Mouse (Mus musculus) kidney, embryonic 14.5 days (tissue): ENCODE results near the gene Man1c1. TPM values are rescaled to one million over a fixed set of nuclear protein-coding genes. Genes with fewer than 3 reads are reported as not detected.

Source experiments
- ATAC-seq: fragments of 200-750 bp; cut with Nextera tagmentation; 2 replicates; pipeline ENCODE4 v1.8.0; 2017; ENCODE audit warnings: moderate number of reproducible peaks, mild to moderate bottlenecking, moderate TSS enrichment, moderate library complexity; ENCODE audit not compliant: low FRiP score, low TSS enrichment
- H3K27ac ChIP-seq: fragments of 300-500 bp; sonication (generic); 2 replicates; pipeline ENCODE4 v1.5.1; 2014; ENCODE audit warnings: low read depth, mild to moderate bottlenecking, low read length, moderate library complexity, mixed read lengths
- H3K27me3 ChIP-seq: fragments of 300-500 bp; sonication (generic); 2 replicates; pipeline ENCODE4 v1.6.1; 2014; ENCODE audit warnings: mild to moderate bottlenecking, low read length; ENCODE audit not compliant: control insufficient read depth, insufficient read depth
- H3K36me3 ChIP-seq: fragments of 300-500 bp; sonication (generic); 2 replicates; pipeline ENCODE4 v1.6.1; 2014; ENCODE audit warnings: low read length, mixed read lengths; ENCODE audit not compliant: control insufficient read depth, insufficient read depth
- H3K4me1 ChIP-seq: fragments of 300-500 bp; sonication (generic); 2 replicates; pipeline ENCODE4 v1.6.1; 2014; ENCODE audit warnings: low read length, mixed read lengths; ENCODE audit not compliant: control insufficient read depth, insufficient read depth
- H3K4me2 ChIP-seq: fragments of 300-500 bp; sonication (generic); replicated peaks from 2 replicates; pipeline ENCODE4 v1.6.1; 2014; ENCODE audit warnings: low read depth, mild to moderate bottlenecking, low read length
- H3K4me3 ChIP-seq: fragments of 300-500 bp; sonication (generic); 2 replicates; pipeline ENCODE4 v1.5.1; 2014; ENCODE audit warnings: mild to moderate bottlenecking, low read length
- H3K9ac ChIP-seq: fragments of 300-500 bp; sonication (generic); 2 replicates; pipeline ENCODE4 v1.6.1; 2014; ENCODE audit warnings: low read depth, mild to moderate bottlenecking, low read length, moderate library complexity
- H3K9me3 ChIP-seq: fragments of 300-500 bp; sonication (generic); 2 replicates; pipeline ENCODE4 v1.6.1; 2016; ENCODE audit warnings: low read length; ENCODE audit not compliant: control insufficient read depth
- WGBS: fragments of 180-500 bp; shearing (Covaris S2); extraction: QIAGEN DNeasy Blood & Tissue Kit; methylation state at CpG from one replicate; pipeline ENCODE4 v1.1.7; 2014; 5-methylcytosine and 5-hydroxymethylcytosine counted together
- polyA plus RNA-seq: library from polyadenylated mRNA; unstranded; fragments of >200 nt; fragmentation: Nextera tagmentation; extraction: Ambion mirVana; gene quantifications from 2 replicates; pipeline ENCODE4 v1.2.1, GENCODE M21; 2014

Man1c1 gene
- polyA plus RNA-seq, 1 experiment from 2014 or later: 5.3 TPM

GRCm38 (mm10) chr4:134569831-134570230, 134.3 kb downstream of the Man1c1 start:
- H3K36me3 ChIP-seq: no peaks in the 10 kb centered on the region
- H3K27me3 ChIP-seq: no peaks in the 10 kb centered on the region
- no peak overlapping the region for H3K9ac ChIP-seq
- H3K4me1 ChIP-seq: no peaks in the 10 kb centered on the region
- ATAC-seq: no peak
- WGBS: 80% methylated on average over 8 of the region's 8 CpGs
- H3K4me2 ChIP-seq: no peak overlapping the region
- no peak overlapping the region for H3K27ac ChIP-seq
- no peak overlapping the region for H3K4me3 ChIP-seq
- no peaks in the 10 kb centered on the region for H3K9me3 ChIP-seq

- no peak for ATAC-seq
- Histone ChIP-seq H3K9ac (no peak overlapping the region), H3K9me3 (no peaks in the 10 kb centered on the region), H3K4me1 (no peaks in the 10 kb centered on the region), H3K36me3 (no peaks in the 10 kb centered on the region), H3K4me2 (no peak overlapping the region), H3K27me3 (no peaks in the 10 kb centered on the region), H3K4me3 (no peak overlapping the region), H3K27ac (no peak overlapping the region)
- 69% methylated on average over 6 of the region's 6 CpGs for WGBS
Observed at GRCm38 (mm10) chr4:134569205-134569604, 134.9 kb downstream of the Man1c1 start.

GRCm38 (mm10) chr4:134567377-134568226, 136.5 kb downstream of the Man1c1 start:
- ATAC-seq: no peak
- no peaks in the 10 kb centered on the region for H3K36me3 ChIP-seq
- no peaks in the 10 kb centered on the region for H3K9me3 ChIP-seq
- H3K27ac ChIP-seq: no peak overlapping the region
- H3K4me1 ChIP-seq: no peaks in the 10 kb centered on the region
- H3K27me3 ChIP-seq: no peaks in the 10 kb centered on the region
- 31% methylated on average over 19 of the region's 19 CpGs for WGBS
- no peak overlapping the region for H3K9ac ChIP-seq
- no peak overlapping the region for H3K4me2 ChIP-seq
- no peak overlapping the region for H3K4me3 ChIP-seq

- WGBS: 82% methylated on average over 6 of the region's 6 CpGs
- H3K9me3 ChIP-seq: no peaks in the 10 kb centered on the region
- no peak for ATAC-seq
- no peak overlapping the region for H3K4me3 ChIP-seq
- H3K27me3 ChIP-seq: no peaks in the 10 kb centered on the region
- no peak overlapping the region for H3K27ac ChIP-seq
- H3K9ac ChIP-seq: no peak overlapping the region
- H3K36me3 ChIP-seq: no peaks in the 10 kb centered on the region
- H3K4me1 ChIP-seq: no peaks in the 10 kb centered on the region
- H3K4me2 ChIP-seq: no peak overlapping the region
Observed at GRCm38 (mm10) chr4:134564093-134564492, 140.0 kb downstream of the Man1c1 start.

GRCm38 (mm10) chr4:134563624-134564023, 140.5 kb downstream of the Man1c1 start:
- Histone ChIP-seq H3K4me1 (no peaks in the 10 kb centered on the region), H3K27me3 (no peaks in the 10 kb centered on the region), H3K4me3 (no peak overlapping the region), H3K36me3 (no peaks in the 10 kb centered on the region), H3K27ac (no peak overlapping the region), H3K9ac (no peak overlapping the region), H3K4me2 (no peak overlapping the region), H3K9me3 (no peaks in the 10 kb centered on the region)
- WGBS: 89% methylated on average over 16 of the region's 16 CpGs
- no peak for ATAC-seq

- Histone ChIP-seq H3K27me3 (no peaks in the 10 kb centered on the region), H3K4me3 (no peak overlapping the region), H3K36me3 (no peaks in the 10 kb centered on the region), H3K9ac (no peak overlapping the region), H3K9me3 (no peaks in the 10 kb centered on the region), H3K4me2 (no peak overlapping the region), H3K27ac (no peak overlapping the region), H3K4me1 (no peaks in the 10 kb centered on the region)
- 100% methylated on average over 2 of the region's 2 CpGs for WGBS
- no peak for ATAC-seq
Observed at GRCm38 (mm10) chr4:134562014-134562413, 142.1 kb downstream of the Man1c1 start.

GRCm38 (mm10) chr4:134560699-134561098, 143.4 kb downstream of the Man1c1 start:
- WGBS: 90% methylated on average over 8 of the region's 8 CpGs
- no peaks in the 10 kb centered on the region for H3K4me1 ChIP-seq
- H3K36me3 ChIP-seq: no peaks in the 10 kb centered on the region
- H3K4me3 ChIP-seq: no peak overlapping the region
- no peak for ATAC-seq
- H3K27me3 ChIP-seq: no peaks in the 10 kb centered on the region
- no peaks in the 10 kb centered on the region for H3K9me3 ChIP-seq
- no peak overlapping the region for H3K4me2 ChIP-seq
- no peak overlapping the region for H3K27ac ChIP-seq
- no peak overlapping the region for H3K9ac ChIP-seq

- Histone ChIP-seq H3K4me2 (no peak overlapping the region), H3K9me3 (no peaks in the 10 kb centered on the region), H3K4me3 (no peak overlapping the region), H3K36me3 (no peaks in the 10 kb centered on the region), H3K9ac (no peak overlapping the region), H3K27ac (no peak overlapping the region), H3K4me1 (no peaks in the 10 kb centered on the region), H3K27me3 (no peaks in the 10 kb centered on the region)
- no peak for ATAC-seq
- WGBS: 82% methylated on average over 7 of the region's 7 CpGs
Observed at GRCm38 (mm10) chr4:134559154-134559553, 144.9 kb downstream of the Man1c1 start.

GRCm38 (mm10) chr4:134558570-134559113, 145.4 kb downstream of the Man1c1 start:
- Histone ChIP-seq H3K4me1 (no peaks in the 10 kb centered on the region), H3K36me3 (no peaks in the 10 kb centered on the region), H3K4me2 (no peak overlapping the region), H3K4me3 (no peak overlapping the region), H3K27ac (no peak overlapping the region), H3K9ac (no peak overlapping the region), H3K9me3 (no peaks in the 10 kb centered on the region), H3K27me3 (no peaks in the 10 kb centered on the region)
- no peak for ATAC-seq
- 56% methylated on average over 9 of the region's 9 CpGs for WGBS
